Mouse (Mus musculus): Measurements from ENCODE around the gene Hoxc12.

- TF ChIP-seq CTCF (IDR thresholded peaks at IDR 0.05) (no peak), POLR2A (IDR thresholded peaks at IDR 0.05; ENCODE audit: insufficient read depth, low read depth, low read length) (no peak)
Observed at GRCm38 (mm10) chr15:102969296-102969695, 32.7 kb downstream of the Hoxc12 start.
